Mouse (Mus musculus) brain, embryonic 14.5 days (tissue): ENCODE measurements around the gene Zdhhc8. TPM values are rescaled to one million over a fixed set of nuclear protein-coding genes. Genes with fewer than 3 reads are reported as not detected.
A peak's percentile ranks its signal among the peaks of the same experiment; 100 is the strongest.

Experiments used
- DNase-seq: peaks from one replicate; pipeline ENCODE4 v3.0.0-alpha.2; 2011; ENCODE audit warnings: low read depth
- CTCF ChIP-seq: fragments of 200-500 bp; IDR thresholded peaks from 2 replicates; pipeline ENCODE4 v1.5.1; 2012; ENCODE audit warnings: inconsistent platforms, mild to moderate bottlenecking, moderate library complexity, borderline replicate concordance; ENCODE audit not compliant: insufficient read depth, insufficient read length; ENCODE audit errors: extremely low read depth
- POLR2A ChIP-seq: fragments of 200-500 bp; IDR thresholded peaks from 2 replicates; pipeline ENCODE4 v1.6.1; 2012; ENCODE audit warnings: mild to moderate bottlenecking, inconsistent platforms, borderline replicate concordance; ENCODE audit not compliant: poor library complexity, insufficient read depth, insufficient read length, severe bottlenecking; ENCODE audit errors: extremely low read depth
- polyA plus RNA-seq: library from polyadenylated mRNA; depleted of rRNA; stranded (reverse); fragments of >200 nt; gene quantifications from 2 replicates; pipeline ENCODE4 v1.2.3, GENCODE M21; 2012; rRNA removed

Gene Zdhhc8
- polyA plus RNA-seq, 1 experiment: 60.4 TPM

DNA sequence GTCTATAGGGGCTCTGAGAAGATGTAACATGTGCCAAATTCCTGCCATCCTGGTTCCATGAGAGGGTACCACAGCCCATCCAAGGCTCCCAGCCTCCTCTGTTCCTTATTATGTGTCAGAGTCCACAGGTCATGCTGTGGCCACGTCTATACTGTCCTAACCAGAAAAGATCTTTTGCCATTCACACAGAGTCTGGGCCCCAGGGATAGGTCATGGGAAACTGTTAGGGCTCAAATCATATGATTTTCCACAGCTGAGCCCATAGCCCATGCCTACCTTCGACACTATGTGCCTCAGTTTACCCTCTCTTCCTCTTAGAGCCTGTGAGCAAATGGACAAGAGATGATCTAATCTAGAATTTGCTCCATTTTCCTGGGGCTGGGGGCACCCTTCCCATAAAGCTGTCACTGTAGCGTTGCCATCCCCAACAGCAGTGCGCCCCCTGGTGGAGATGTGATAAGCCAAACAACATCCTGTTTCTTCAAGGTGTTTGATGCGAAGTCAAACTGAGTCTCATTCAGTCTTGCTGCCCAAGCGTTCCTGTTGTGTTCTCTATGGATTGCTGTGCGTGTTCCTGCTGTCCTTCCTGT is 62.6 kb downstream of the Zdhhc8 start:
- TF ChIP-seq CTCF (peak; percentile 92), POLR2A (no peak)
- DNase-seq: peak; percentile 85

Other genes with a start within 250 kb of the Zdhhc8 start
- gene Dgcr6, start 182.3 kb downstream of the Zdhhc8 start, polyA plus RNA-seq: 110 and 137 TPM in 2 replicates
- 6.5 and 8.0 TPM in 2 replicates for gene Prodh, start 144.9 kb downstream of the Zdhhc8 start, polyA plus RNA-seq
- 50.3 and 52.5 TPM in 2 replicates for gene Rtn4r, start 107.5 kb downstream of the Zdhhc8 start, polyA plus RNA-seq
- gene Ccdc188, start 17.3 kb downstream of the Zdhhc8 start, polyA plus RNA-seq: not detected in 2 replicates
- gene Trmt2a, start 13.5 kb upstream of the Zdhhc8 start, polyA plus RNA-seq: 83.5 and 111 TPM in 2 replicates
- gene Ranbp1, start 13.6 kb upstream of the Zdhhc8 start, polyA plus RNA-seq: 177 and 190 TPM in 2 replicates
- gene Gm49776, start 23.2 kb upstream of the Zdhhc8 start, polyA plus RNA-seq: 0.14 TPM in 1 of 2 replicates, not detected in the other
- gene Dgcr8, start 54.1 kb upstream of the Zdhhc8 start, polyA plus RNA-seq: 76.2 and 82.0 TPM in 2 replicates
- 69.4 and 78.6 TPM in 2 replicates for gene Tango2, start 113.0 kb upstream of the Zdhhc8 start, polyA plus RNA-seq
- 169 and 189 TPM in 2 replicates for gene Arvcf, start 113.0 kb upstream of the Zdhhc8 start, polyA plus RNA-seq
- 18.5 and 19.5 TPM in 2 replicates for gene Txnrd2, start 191.2 kb upstream of the Zdhhc8 start, polyA plus RNA-seq
- gene Comt, start 191.7 kb upstream of the Zdhhc8 start, polyA plus RNA-seq: 72.8 and 73.8 TPM in 2 replicates